Mouse (Mus musculus) kidney, embryonic 14.5 days (tissue): ENCODE data around the gene Sprr3. TPM values are rescaled to one million over a fixed set of nuclear protein-coding genes. Genes with fewer than 3 reads are reported as not detected.

ENCODE experiments used
- polyA plus RNA-seq: library from polyadenylated mRNA; unstranded; fragments of >200 nt; fragmentation: Nextera tagmentation; extraction: Ambion mirVana; gene quantifications from 2 replicates; pipeline ENCODE4 v1.2.1, GENCODE M21; 2014

Gene Sprr3
- polyA plus RNA-seq, 1 experiment from 2014 or later: not detected

Other genes starting within 250 kb of the Sprr3 start
- not detected in 2 replicates for gene Sprr2a1, start 242.9 kb downstream of the Sprr3 start, polyA plus RNA-seq
- gene Sprr2a2, start 242.8 kb downstream of the Sprr3 start, polyA plus RNA-seq: 0.47 TPM in 1 of 2 replicates, not detected in the other
- gene Sprr2a3, start 173.3 kb downstream of the Sprr3 start, polyA plus RNA-seq: not detected in 2 replicates
- not detected in 2 replicates for gene Sprr2b, start 142.1 kb downstream of the Sprr3 start, polyA plus RNA-seq
- not detected in 2 replicates for gene Sprr2d, start 119.6 kb downstream of the Sprr3 start, polyA plus RNA-seq
- not detected in 2 replicates for gene Sprr2e, start 106.6 kb downstream of the Sprr3 start, polyA plus RNA-seq
- 14.5 and 17.1 TPM in 2 replicates for gene Sprr2f, start 93.5 kb downstream of the Sprr3 start, polyA plus RNA-seq
- not detected in 2 replicates for gene Sprr2h, start 73.0 kb downstream of the Sprr3 start, polyA plus RNA-seq
- gene Sprr2i, start 50.7 kb downstream of the Sprr3 start, polyA plus RNA-seq: not detected in 2 replicates
- gene Sprr2j-ps, start 40.6 kb downstream of the Sprr3 start, polyA plus RNA-seq: not detected in 2 replicates
- 6.9 and 7.1 TPM in 2 replicates for gene Gm9774, start 29.3 kb downstream of the Sprr3 start, polyA plus RNA-seq
- not detected in 2 replicates for gene Sprr2k, start 26.1 kb downstream of the Sprr3 start, polyA plus RNA-seq
- gene Sprr1b, start 19.9 kb downstream of the Sprr3 start, polyA plus RNA-seq: not detected in 2 replicates
- 8.1 and 8.4 TPM in 2 replicates for gene Sprr1a, start 27.2 kb upstream of the Sprr3 start, polyA plus RNA-seq
- not detected in 2 replicates for gene Sprr4, start 41.8 kb upstream of the Sprr3 start, polyA plus RNA-seq
- gene 2310046K23Rik, start 75.8 kb upstream of the Sprr3 start, polyA plus RNA-seq: not detected in 2 replicates
- gene Ivl, start 115.0 kb upstream of the Sprr3 start, polyA plus RNA-seq: 0.74 and 0.81 TPM in 2 replicates
- gene Smcp, start 130.3 kb upstream of the Sprr3 start, polyA plus RNA-seq: not detected in 2 replicates
- gene 2210017I01Rik, start 148.8 kb upstream of the Sprr3 start, polyA plus RNA-seq: not detected in 2 replicates
- gene Lce6a, start 162.9 kb upstream of the Sprr3 start, polyA plus RNA-seq: not detected in 2 replicates
- gene Lce1a1, start 189.6 kb upstream of the Sprr3 start, polyA plus RNA-seq: not detected in 2 replicates
- gene Lce1b, start 198.2 kb upstream of the Sprr3 start, polyA plus RNA-seq: not detected in 2 replicates
- gene Lce1a2, start 211.6 kb upstream of the Sprr3 start, polyA plus RNA-seq: not detected in 2 replicates
- gene Lce1c, start 220.5 kb upstream of the Sprr3 start, polyA plus RNA-seq: not detected in 2 replicates
- not detected in 2 replicates for gene Lce1d, start 228.5 kb upstream of the Sprr3 start, polyA plus RNA-seq